Mouse (Mus musculus) frontal cortex, postnatal 25 days (tissue): ENCODE results near the gene Ccdc65.

Experiments
- DNase-seq, 2 experiments: peaks; one replicate each; pipeline ENCODE4 v3.0.0; 2022; ENCODE audit warnings: low spot score in 2 of 2

Ccdc65 gene

GRCm38 (mm10) chr15:98692171-98692715, 15.8 kb upstream of the Ccdc65 start:
- no peak for DNase-seq

- no peak for DNase-seq
Observed at GRCm38 (mm10) chr15:98695726-98696125, 12.3 kb upstream of the Ccdc65 start.

- DNase-seq = no peak
Observed at GRCm38 (mm10) chr15:98696216-98696615, 11.8 kb upstream of the Ccdc65 start.

GRCm38 (mm10) chr15:98699190-98700105, 8.6 kb upstream of the Ccdc65 start:
- peak; percentile 90 to 93 for DNase-seq

- DNase-seq = no peak
Observed at GRCm38 (mm10) chr15:98704312-98704711, 3.7 kb upstream of the Ccdc65 start.

- peak; percentile 46 to 57 for DNase-seq
Observed at GRCm38 (mm10) chr15:98710442-98710841, 2.4 kb downstream of the Ccdc65 start.

GRCm38 (mm10) chr15:98714230-98714652, 6.2 kb downstream of the Ccdc65 start:
- no peak for DNase-seq

GRCm38 (mm10) chr15:98717301-98717700, 9.3 kb downstream of the Ccdc65 start:
- no peak for DNase-seq

- DNase-seq = no peak
Observed at GRCm38 (mm10) chr15:98722191-98722590, 14.2 kb downstream of the Ccdc65 start.

GRCm38 (mm10) chr15:98722854-98723253, 14.8 kb downstream of the Ccdc65 start:
- DNase-seq = no peak

GRCm38 (mm10) chr15:98724441-98724840, 16.4 kb downstream of the Ccdc65 start:
- no peak for DNase-seq

- DNase-seq = no peak
Observed at GRCm38 (mm10) chr15:98726079-98726478, 18.1 kb downstream of the Ccdc65 start.

- no peak for DNase-seq
Observed at GRCm38 (mm10) chr15:98726746-98727145, 18.7 kb downstream of the Ccdc65 start.

GRCm38 (mm10) chr15:98727443-98728321, 19.7 kb downstream of the Ccdc65 start, which contains the start of gene Fkbp11:
Gene Fkbp11, minus strand, starts transcription at chr15:98728198.
- DNase-seq = no peak

GRCm38 (mm10) chr15:98728366-98728765, 20.4 kb downstream of the Ccdc65 start:
- DNase-seq = no peak

- no peak for DNase-seq
Observed at GRCm38 (mm10) chr15:98729791-98730545, 22.0 kb downstream of the Ccdc65 start.

GRCm38 (mm10) chr15:98730790-98731189, 22.8 kb downstream of the Ccdc65 start:
- DNase-seq = no peak

- DNase-seq = no peak
Observed at GRCm38 (mm10) chr15:98732006-98732531, 24.1 kb downstream of the Ccdc65 start.

GRCm38 (mm10) chr15:98733370-98733769, 25.4 kb downstream of the Ccdc65 start:
- DNase-seq = no peak

GRCm38 (mm10) chr15:98733976-98734566, 26.1 kb downstream of the Ccdc65 start:
- DNase-seq = no peak

GRCm38 (mm10) chr15:98736521-98736920, 28.5 kb downstream of the Ccdc65 start:
- no peak for DNase-seq
